Mouse (Mus musculus) mouse trophoblast stem cell (cell line): Measurements from ENCODE around the gene Alkbh4.
"Not testable (repeated sequence)": the region's sequence is repeated elsewhere in the genome, so short reads cannot be mapped to it uniquely, and the experiment has no call there.

Source experiments
- in situ Hi-C, 2 experiments: fragments of 300-500 bp; cut with MseI, MboI; formaldehyde crosslinking; loops; 2 replicates in 1 of 2; 3 replicates in 1 of 2; pipeline ENCODE4 v1.15.1; 2025

Gene Alkbh4

GRCm38 (mm10) chr5:136135571-136136291 is at the start of gene Alkbh4, which contains the start of gene Lrwd1:
Alkbh4 (plus strand) TSS chr5:136136146.
Lrwd1 (minus strand) TSS chr5:136136074.
- in situ Hi-C loops = no loop called here

GRCm38 (mm10) chr5:136086290-136086689 is 49.7 kb upstream of the Alkbh4 start:
- in situ Hi-C loops = no loop called here

- in situ Hi-C loops = no loop called here
Measured at GRCm38 (mm10) chr5:136088821-136089575, 46.9 kb upstream of the Alkbh4 start.

- in situ Hi-C loops = no loop called here
Measured at GRCm38 (mm10) chr5:136091927-136092326, 44.0 kb upstream of the Alkbh4 start.

- in situ Hi-C loops = no loop called here
Measured at GRCm38 (mm10) chr5:136094249-136095010, 41.5 kb upstream of the Alkbh4 start.

GRCm38 (mm10) chr5:136095089-136095488 is 40.9 kb upstream of the Alkbh4 start:
- in situ Hi-C loops = no loop called here

GRCm38 (mm10) chr5:136098536-136098935 is 37.4 kb upstream of the Alkbh4 start:
- in situ Hi-C loops = no loop called here

- in situ Hi-C loops = no loop called here
Measured at GRCm38 (mm10) chr5:136102099-136102820, 33.7 kb upstream of the Alkbh4 start.

- in situ Hi-C loops = no loop called here
Measured at GRCm38 (mm10) chr5:136104511-136104910, 31.4 kb upstream of the Alkbh4 start.

GRCm38 (mm10) chr5:136108486-136108885 is 27.5 kb upstream of the Alkbh4 start:
- in situ Hi-C loops = no loop called here

GRCm38 (mm10) chr5:136109042-136109441 is 26.9 kb upstream of the Alkbh4 start:
- in situ Hi-C loops = no loop called here

GRCm38 (mm10) chr5:136113546-136113945 is 22.4 kb upstream of the Alkbh4 start:
- in situ Hi-C loops = not testable (repeated sequence)

GRCm38 (mm10) chr5:136115891-136116783 is 19.8 kb upstream of the Alkbh4 start, which contains the start of gene Polr2j:
Polr2j (plus strand) TSS chr5:136116631.
- in situ Hi-C loops = no loop called here

GRCm38 (mm10) chr5:136116784-136117112 is 19.2 kb upstream of the Alkbh4 start:
- in situ Hi-C loops = no loop called here

GRCm38 (mm10) chr5:136122165-136122564 is 13.8 kb upstream of the Alkbh4 start:
- in situ Hi-C loops = no loop called here

GRCm38 (mm10) chr5:136136292-136136990 is 495 bp downstream of the Alkbh4 start:
- in situ Hi-C loops = no loop called here

GRCm38 (mm10) chr5:136137658-136138274 is 1.8 kb downstream of the Alkbh4 start:
- in situ Hi-C loops = no loop called here

- in situ Hi-C loops = no loop called here
Measured at GRCm38 (mm10) chr5:136139393-136139792, 3.4 kb downstream of the Alkbh4 start.

- in situ Hi-C loops = no loop called here
Measured at GRCm38 (mm10) chr5:136140057-136140482, 4.1 kb downstream of the Alkbh4 start.
